Mouse (Mus musculus) CD4-positive, CD25-positive, alpha-beta regulatory T cell, adult 4 months (primary cell): ENCODE measurements around the gene Diras1. TPM values are rescaled to one million over a fixed set of nuclear protein-coding genes. Genes with fewer than 3 reads are reported as not detected.

Experiments
- ATAC-seq: one replicate; pipeline ENCODE4 v1.8.0; 2017
- polyA plus RNA-seq, 2 experiments: library from polyadenylated mRNA; unstranded; fragments of 100-300 nt; shearing (Covaris generic); gene quantifications; one replicate each; pipeline ENCODE4 v1.2.1; 2017

The Diras1 gene
- polyA plus RNA-seq, 2 experiments from 2014 or later, result not detected

GRCm38 (mm10) chr10:80997332-80997731 lies 28.1 kb downstream of the Diras1 start:
- ATAC-seq, result no peak

- ATAC-seq, result no peak
Measured at GRCm38 (mm10) chr10:80996501-80996900, 29.0 kb downstream of the Diras1 start.

GRCm38 (mm10) chr10:80995091-80995632 lies 30.3 kb downstream of the Diras1 start:
- ATAC-seq, result peak; percentile 46

- no peak for ATAC-seq
Measured at GRCm38 (mm10) chr10:80994621-80995020, 30.8 kb downstream of the Diras1 start.

- no peak for ATAC-seq
Measured at GRCm38 (mm10) chr10:80993276-80993675, 32.2 kb downstream of the Diras1 start.

- no peak for ATAC-seq
Measured at GRCm38 (mm10) chr10:80991945-80992344, 33.5 kb downstream of the Diras1 start.

GRCm38 (mm10) chr10:80991007-80991406 lies 34.5 kb downstream of the Diras1 start:
- no peak for ATAC-seq

GRCm38 (mm10) chr10:80990406-80990805 lies 35.1 kb downstream of the Diras1 start:
- ATAC-seq, result no peak

GRCm38 (mm10) chr10:80989854-80990253 lies 35.6 kb downstream of the Diras1 start:
- ATAC-seq, result peak; percentile 2

GRCm38 (mm10) chr10:80989446-80989845 lies 36.0 kb downstream of the Diras1 start:
- ATAC-seq, result peak; percentile 50

- ATAC-seq, result peak; percentile 41
Measured at GRCm38 (mm10) chr10:80987709-80988441, 37.6 kb downstream of the Diras1 start.

GRCm38 (mm10) chr10:80986754-80987153 lies 38.7 kb downstream of the Diras1 start:
- no peak for ATAC-seq

GRCm38 (mm10) chr10:80985970-80986701 lies 39.3 kb downstream of the Diras1 start:
- peak; percentile 72 for ATAC-seq

GRCm38 (mm10) chr10:80985241-80985969 lies 40.1 kb downstream of the Diras1 start:
- ATAC-seq, result peak; percentile 46

GRCm38 (mm10) chr10:80984223-80984622 lies 41.2 kb downstream of the Diras1 start:
- no peak for ATAC-seq

- ATAC-seq, result no peak
Measured at GRCm38 (mm10) chr10:80982381-80982780, 43.1 kb downstream of the Diras1 start.

GRCm38 (mm10) chr10:80981564-80982112 lies 43.8 kb downstream of the Diras1 start:
- ATAC-seq, result no peak

GRCm38 (mm10) chr10:80975478-80975877 lies 50.0 kb downstream of the Diras1 start:
- ATAC-seq, result no peak

GRCm38 (mm10) chr10:80973722-80974121 lies 51.7 kb downstream of the Diras1 start:
- ATAC-seq, result no peak

- no peak for ATAC-seq
Measured at GRCm38 (mm10) chr10:80972071-80972987, 53.1 kb downstream of the Diras1 start.

GRCm38 (mm10) chr10:80971533-80971932 lies 53.9 kb downstream of the Diras1 start:
- ATAC-seq, result no peak

- ATAC-seq, result no peak
Measured at GRCm38 (mm10) chr10:80970159-80970558, 55.3 kb downstream of the Diras1 start.
